Mouse (Mus musculus) testis, postnatal 10 days (tissue): Measurements from ENCODE around the gene Msmb.

Source experiments
- DNase-seq: peaks from one replicate; pipeline ENCODE4 v3.0.0; 2021; ENCODE audit warnings: low spot score

Gene Msmb

GRCm38 (mm10) chr14:32145809-32146511, 4.1 kb downstream of the Msmb start:
- DNase-seq = no peak

GRCm38 (mm10) chr14:32146578-32146977, 4.8 kb downstream of the Msmb start:
- no peak for DNase-seq

GRCm38 (mm10) chr14:32150872-32151271, 9.0 kb downstream of the Msmb start:
- DNase-seq = no peak

- no peak for DNase-seq
Measured at GRCm38 (mm10) chr14:32152243-32152965, 10.6 kb downstream of the Msmb start.

- no peak for DNase-seq
Measured at GRCm38 (mm10) chr14:32153156-32153555, 11.3 kb downstream of the Msmb start.

GRCm38 (mm10) chr14:32154758-32155157, 12.9 kb downstream of the Msmb start:
- DNase-seq = no peak

- DNase-seq = peak; percentile 45
Measured at GRCm38 (mm10) chr14:32159150-32159670, 17.4 kb downstream of the Msmb start.

GRCm38 (mm10) chr14:32159690-32160246, 17.9 kb downstream of the Msmb start, which contains the start of gene Ncoa4:
Gene Ncoa4 (plus strand): TSS chr14:32159865.
- peak; percentile 98 for DNase-seq

- DNase-seq = no peak
Measured at GRCm38 (mm10) chr14:32160563-32160962, 18.7 kb downstream of the Msmb start.

- DNase-seq = no peak
Measured at GRCm38 (mm10) chr14:32161090-32161885, 19.5 kb downstream of the Msmb start.

GRCm38 (mm10) chr14:32162231-32162630, 20.4 kb downstream of the Msmb start:
- no peak for DNase-seq

GRCm38 (mm10) chr14:32163203-32163888, 21.5 kb downstream of the Msmb start:
- no peak for DNase-seq

- no peak for DNase-seq
Measured at GRCm38 (mm10) chr14:32164173-32165051, 22.6 kb downstream of the Msmb start.

- peak; percentile 80 for DNase-seq
Measured at GRCm38 (mm10) chr14:32165278-32166061, 23.6 kb downstream of the Msmb start.

GRCm38 (mm10) chr14:32166062-32166441, 24.2 kb downstream of the Msmb start:
- DNase-seq = no peak

GRCm38 (mm10) chr14:32166840-32167239, 25.0 kb downstream of the Msmb start:
- DNase-seq = no peak

- DNase-seq = no peak
Measured at GRCm38 (mm10) chr14:32167326-32167725, 25.5 kb downstream of the Msmb start.

- no peak for DNase-seq
Measured at GRCm38 (mm10) chr14:32168653-32169231, 26.9 kb downstream of the Msmb start.

- DNase-seq = no peak
Measured at GRCm38 (mm10) chr14:32170137-32170536, 28.3 kb downstream of the Msmb start.
